In genomic region chr4:54984502-54984901, GRCm38 (mm10) we compare ENCODE assay signal across 24 mouse cellular contexts. TPM values are rescaled to one million over a fixed set of nuclear protein-coding genes. Genes with fewer than 3 reads are reported as not detected.
DNase-seq lines count a peak whose midpoint lies in the region; TF ChIP-seq lines count a peak whose summit lies in the region.
"Had no signal": no experiment of that assay in that cellular context is flagged by ENCODE, and none has a peak within 500 bp of the region (broad histone marks: within the 10 kb centered on the region; RNA-seq: fewer than 3 reads in every experiment).

No protein-coding gene starts in this region.

- intact Hi-C loops in left cerebral cortex, postnatal 36 days (cut with DNase I), result no loop called here

- H3K27ac ChIP-seq in midbrain, embryonic 10.5 days (replicated peaks), result no peak overlapping the region
- H3K27ac ChIP-seq: embryonic facial prominence, embryonic 13.5 days; embryonic facial prominence, embryonic 15.5 days; forebrain, embryonic 13.5 days; forebrain, embryonic 15.5 days had no signal

- H3K27me3 ChIP-seq in C2C12 (ENCODE audit: control insufficient read depth, insufficient read depth, insufficient read length), result no peaks in the 10 kb centered on the region
- H3K27me3 ChIP-seq in midbrain, embryonic 10.5 days (ENCODE audit: low read depth, poor library complexity, severe bottlenecking), result no peaks in the 10 kb centered on the region
- H3K27me3 ChIP-seq: embryonic facial prominence, embryonic 13.5 days; embryonic facial prominence, embryonic 15.5 days; forebrain, embryonic 13.5 days; forebrain, embryonic 15.5 days had no signal

- no peak for TF ChIP-seq CTCF in C2C12 (IDR thresholded peaks at IDR 0.05; ENCODE audit: control insufficient read depth, insufficient read depth, insufficient read length)

- peaks cover 11% of the 10 kb centered on the region; the same call in 1 of the 2 replicates for H3K4me1 ChIP-seq in midbrain, embryonic 10.5 days

- H3K79me2 ChIP-seq in C2C12 (ENCODE audit: control insufficient read depth, insufficient read depth), result peaks cover 73% of the 10 kb centered on the region

- H3K9me3 ChIP-seq in midbrain, embryonic 10.5 days (replicated peaks), result no peaks in the 10 kb centered on the region
- H3K9me3 ChIP-seq: embryonic facial prominence, embryonic 13.5 days; embryonic facial prominence, embryonic 15.5 days; forebrain, embryonic 13.5 days; forebrain, embryonic 15.5 days had no signal

- WGBS in midbrain, embryonic 10.5 days, result 85% methylated on average over 2 of the region's 2 CpGs

- peaks cover 34% of the 10 kb centered on the region for H3K79me3 ChIP-seq in C2C12 (ENCODE audit: low read depth)

- H3K36me3 ChIP-seq in C2C12 (ENCODE audit: control insufficient read depth, insufficient read depth), result peaks cover 9% of the 10 kb centered on the region
- H3K36me3 ChIP-seq in midbrain, embryonic 10.5 days, result peaks cover 84% of the 10 kb centered on the region
- H3K36me3 ChIP-seq: embryonic facial prominence, embryonic 15.5 days had no signal

- DNase-seq in 3T3-L1 (ENCODE audit: low read depth, low spot score) (peak; percentile 48), NIH3T3 (ENCODE audit: low read depth) (peak; percentile 75)
- peak; percentile 33 for DNase-seq in fibroblast of lung, adult 2 months (ENCODE audit: low read depth)
- no peak for DNase-seq in kidney, postnatal 14 days
- DNase-seq in left cerebral cortex, postnatal 36 days (ENCODE audit: low spot score in 2 of 2), result no peak
- DNase-seq in midbrain, embryonic 10.5 days (ENCODE audit: low spot score), result no peak
- no peak for DNase-seq in right cerebral cortex, adult 18-20 months
- DNase-seq: adrenal gland, adult 8-10 months; adrenal gland, postnatal 14 days; adrenal gland, postnatal 36 days; B cell, adult 2 months; cerebellum, adult 11-12 months; cerebellum, adult 2 months; cerebellum, adult 9-10 months; cerebellum, postnatal 10 days; cerebellum, postnatal 25 days; forebrain, postnatal 0 days had no signal

- H3K4me3 ChIP-seq in C2C12 (ENCODE audit: insufficient read depth, poor library complexity, severe bottlenecking), result no peak overlapping the region
- H3K4me3 ChIP-seq in midbrain, embryonic 10.5 days, result no peak overlapping the region
- H3K4me3 ChIP-seq: embryonic facial prominence, embryonic 13.5 days; embryonic facial prominence, embryonic 15.5 days; erythroblast, embryonic 14.5 days; forebrain, embryonic 13.5 days; forebrain, embryonic 15.5 days had no signal

- H3ac ChIP-seq in C2C12 (ENCODE audit: control insufficient read depth, insufficient read length, low read depth), result no peak overlapping the region

TF ChIP-seq in C2C12, 6 proteins besides CTCF, POLR2A, EP300 and RAD21:
- peak; percentile 84 for TF ChIP-seq USF1 (IDR thresholded peaks at IDR 0.05; ENCODE audit: low read depth)
- TF ChIP-seq MAX (IDR thresholded peaks at IDR 0.05), result no peak

RNA-seq across cellular contexts. Expression of gene Zfp462, which starts 39.7 kb away (rescaled TPM):
- 6.3 TPM for polyA plus RNA-seq in C2C12 (2012; fragmentation: generic; extraction: Trizol)
- total RNA-seq in left cerebral cortex, postnatal 36 days (2021), result 10 to 100 TPM; 37.7 to 71.3 TPM
- 13.9 and 15.7 TPM in 2 replicates for polyA plus RNA-seq in midbrain, embryonic 10.5 days (2016; fragmentation: Nextera tagmentation; extraction: Ambion mirVana)
- total RNA-seq: MEL had no signal
- polyA plus RNA-seq: erythroblast, embryonic 14.5 days had no signal

Comparison
In these comparisons a context has a peak if more than half of its experiments do, and no peak if none do; other contexts are left out.
1. DNase-seq: peak in 3T3-L1 (single experiment), NIH3T3 (single experiment) and fibroblast of lung, adult 2 months (single experiment); none in kidney, postnatal 14 days (single experiment), left cerebral cortex, postnatal 36 days (0 of 2), midbrain, embryonic 10.5 days (single experiment) and right cerebral cortex, adult 18-20 months (single experiment).